Mouse (Mus musculus) bone marrow macrophage, adult 2 months (primary cell): Measurements from ENCODE around the gene Gpr150.

Source experiments
- CTCF ChIP-seq: IDR thresholded peaks from 2 replicates; pipeline ENCODE4 v1.5.1; 2012; ENCODE audit warnings: low read depth, mild to moderate bottlenecking, low read length, moderate library complexity
- POLR2A ChIP-seq: IDR thresholded peaks from 2 replicates; pipeline ENCODE4 v1.6.1; 2012; ENCODE audit warnings: mild to moderate bottlenecking, low read depth, low read length, borderline replicate concordance

DNA sequence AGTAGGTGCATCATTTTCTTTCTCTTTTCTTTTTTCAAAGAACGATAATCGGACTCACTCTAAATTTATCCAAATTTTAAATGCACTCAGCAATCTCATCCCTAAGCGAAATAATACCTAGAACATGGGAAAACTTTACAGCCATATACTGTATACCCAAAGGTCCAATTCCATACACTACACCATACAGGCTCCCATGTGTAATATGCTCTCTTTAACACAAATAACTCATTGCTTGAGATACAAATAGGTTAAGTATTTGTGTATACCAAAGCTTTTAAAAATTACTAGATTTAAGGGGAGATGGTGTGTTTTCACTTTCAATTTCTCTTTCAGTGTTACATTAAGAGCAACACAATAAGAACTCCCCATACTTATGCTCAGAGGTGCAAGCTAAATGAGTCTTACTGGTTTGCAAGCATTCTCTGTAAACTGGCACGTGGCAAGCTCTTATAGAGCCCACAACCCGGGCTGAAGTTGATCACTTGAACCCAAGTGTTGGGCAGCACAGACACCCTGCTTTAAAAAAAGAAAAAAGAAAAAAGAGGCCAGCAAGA, 37.9 kb downstream of the Gpr150 start:
- TF ChIP-seq POLR2A: no peak
- no peak for TF ChIP-seq CTCF
